Mouse (Mus musculus) heart, adult 2 months (tissue): ENCODE measurements at regions not wholly inside any gene's neighbourhood (a gene's known extent, or its start where the extent isn't known, plus 50 kb on each side); places are given as distances from the start of the nearest gene placed in this dataset.

Experiments
- CTCF ChIP-seq: fragments of 200-600 bp; IDR thresholded peaks from 2 replicates; pipeline ENCODE4 v1.8.1; 2022; ENCODE audit warnings: antibody characterized with exemption, mild to moderate bottlenecking, moderate library complexity
- EP300 ChIP-seq: fragments of 200-500 bp; IDR thresholded peaks from 2 replicates; pipeline ENCODE4 v1.6.1; 2011; ENCODE audit warnings: low read depth, low read length, control low read depth; ENCODE audit not compliant: insufficient read depth
- POLR2A ChIP-seq: fragments of 200-500 bp; IDR thresholded peaks from 2 replicates; pipeline ENCODE4 v1.6.1; 2011; ENCODE audit warnings: mild to moderate bottlenecking, low read depth, low read length, control low read depth; ENCODE audit not compliant: insufficient read depth

GRCm38 (mm10) chr12:27909417-27910100, 567.2 kb upstream of the Sox11 start:
- TF ChIP-seq CTCF (no peak), POLR2A (no peak), EP300 (no peak)
